Mouse (Mus musculus): ENCODE measurements around the gene Ppp4r2.
"Not testable (repeated sequence)": the region's sequence is repeated elsewhere in the genome, so short reads cannot be mapped to it uniquely, and the experiment has no call there.

Ppp4r2 gene

GRCm38 (mm10) chr6:100831188-100831587 lies 2.2 kb upstream of the Ppp4r2 start:
- DNase-seq (ENCODE audit: low read depth, low spot score): no peak

DNA sequence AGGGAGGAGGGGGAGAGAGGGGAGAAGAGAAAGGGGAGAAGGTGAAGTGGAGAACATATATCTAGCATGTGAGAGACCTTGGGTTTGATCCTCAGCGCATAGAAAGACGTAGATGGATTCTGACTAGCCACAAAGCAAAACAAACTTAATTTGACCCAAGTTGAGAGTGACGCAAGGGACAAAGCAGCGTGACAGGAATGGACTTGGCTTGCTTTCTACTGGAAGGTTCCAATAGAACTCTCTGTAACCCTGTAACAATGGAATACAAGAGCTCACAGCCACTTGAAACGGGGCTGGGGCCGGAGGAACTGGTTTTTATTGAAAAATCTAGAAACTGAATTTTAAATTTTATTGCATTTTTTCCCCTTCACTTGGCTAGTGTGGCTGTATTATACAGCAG lies 1.7 kb upstream of the Ppp4r2 start:
- peak; percentile 32 for DNase-seq (ENCODE audit: low read depth, low spot score)

GRCm38 (mm10) chr6:100833811-100834481 lies 524 bp downstream of the Ppp4r2 start:
- no peak for DNase-seq (ENCODE audit: low read depth, low spot score)

GRCm38 (mm10) chr6:100834489-100835160 lies 1.2 kb downstream of the Ppp4r2 start:
- no peak for DNase-seq (ENCODE audit: low read depth, low spot score)

GRCm38 (mm10) chr6:100845058-100845457 lies 11.6 kb downstream of the Ppp4r2 start:
- DNase-seq (ENCODE audit: low read depth, low spot score): no peak

GRCm38 (mm10) chr6:100847264-100847663 lies 13.8 kb downstream of the Ppp4r2 start:
- DNase-seq (ENCODE audit: low read depth, low spot score): no peak

GRCm38 (mm10) chr6:100848682-100849375 lies 15.4 kb downstream of the Ppp4r2 start:
- peak; percentile 39 for DNase-seq (ENCODE audit: low read depth, low spot score)

GRCm38 (mm10) chr6:100850671-100851081 lies 17.3 kb downstream of the Ppp4r2 start:
- no peak for DNase-seq (ENCODE audit: low read depth, low spot score)

- DNase-seq (ENCODE audit: low read depth, low spot score): no peak
Measured at GRCm38 (mm10) chr6:100851083-100851482, 17.7 kb downstream of the Ppp4r2 start.

GRCm38 (mm10) chr6:100865321-100865720 lies 31.9 kb downstream of the Ppp4r2 start:
- no peak for DNase-seq (ENCODE audit: low read depth, low spot score)

DNA sequence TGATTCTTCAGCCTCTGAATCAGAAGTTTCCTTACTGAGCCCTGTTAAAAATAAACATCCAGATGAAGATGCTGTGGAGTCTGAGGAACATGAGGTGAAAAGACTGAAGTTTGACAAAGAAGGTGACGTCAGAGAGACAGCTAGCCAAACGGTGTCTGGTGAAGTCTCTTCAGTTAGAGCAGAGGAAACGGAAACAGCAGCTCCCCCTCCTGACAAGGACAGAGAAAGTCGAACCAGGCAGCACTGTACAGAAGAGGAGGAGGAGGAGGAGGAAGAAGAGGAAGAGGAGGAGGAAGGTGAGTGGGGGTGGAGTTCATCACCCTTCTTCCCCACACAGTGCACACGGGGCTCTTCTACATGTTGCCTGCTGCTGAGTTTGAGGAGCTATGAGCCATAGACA lies 32.4 kb downstream of the Ppp4r2 start:
- not testable (repeated sequence) for DNase-seq (ENCODE audit: low read depth, low spot score)

- not testable (repeated sequence) for DNase-seq (ENCODE audit: low read depth, low spot score)
Measured at GRCm38 (mm10) chr6:100866246-100866645, 32.8 kb downstream of the Ppp4r2 start.

DNA sequence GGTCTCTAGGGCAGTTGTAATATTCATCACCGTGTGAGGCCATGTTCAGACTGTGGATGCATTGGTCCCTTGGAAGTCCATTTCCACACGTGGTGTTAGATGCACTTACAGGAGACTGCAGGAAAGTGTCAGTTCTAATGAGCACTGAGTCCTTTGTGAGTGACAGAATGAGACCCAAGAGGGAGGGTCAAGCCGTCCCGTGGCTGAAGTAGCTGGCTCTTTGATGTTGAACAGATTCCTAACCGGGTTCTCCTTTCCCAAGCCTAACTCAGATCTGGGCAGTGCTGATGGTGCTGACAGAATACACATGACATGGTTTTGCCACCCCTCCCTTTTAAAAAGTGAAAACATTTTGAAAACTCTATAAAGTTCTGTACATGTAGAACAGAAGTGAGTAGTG lies 35.4 kb downstream of the Ppp4r2 start:
- no peak for DNase-seq (ENCODE audit: low read depth, low spot score)

DNA sequence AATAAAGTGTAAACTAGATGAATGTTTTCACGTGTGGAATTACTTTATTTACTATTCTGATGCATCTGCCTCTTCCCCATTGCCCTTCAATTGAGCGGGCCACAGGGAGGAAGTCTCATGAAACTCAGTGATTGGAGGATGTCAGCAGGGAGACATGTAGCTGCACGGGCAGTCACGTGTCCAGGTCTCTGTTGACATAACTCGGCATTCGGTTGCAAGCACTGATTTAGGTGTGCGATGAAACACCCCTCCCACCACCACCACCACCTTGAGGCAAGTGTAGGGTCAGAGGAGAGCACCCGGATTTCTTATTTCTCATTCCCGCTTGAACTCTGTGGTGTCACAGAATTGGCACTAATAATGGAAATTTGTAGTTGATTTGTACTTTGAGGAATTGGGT lies 36.5 kb downstream of the Ppp4r2 start:
- DNase-seq (ENCODE audit: low read depth, low spot score): no peak

GRCm38 (mm10) chr6:100873191-100873590 lies 39.8 kb downstream of the Ppp4r2 start:
- no peak for DNase-seq (ENCODE audit: low read depth, low spot score)

DNA sequence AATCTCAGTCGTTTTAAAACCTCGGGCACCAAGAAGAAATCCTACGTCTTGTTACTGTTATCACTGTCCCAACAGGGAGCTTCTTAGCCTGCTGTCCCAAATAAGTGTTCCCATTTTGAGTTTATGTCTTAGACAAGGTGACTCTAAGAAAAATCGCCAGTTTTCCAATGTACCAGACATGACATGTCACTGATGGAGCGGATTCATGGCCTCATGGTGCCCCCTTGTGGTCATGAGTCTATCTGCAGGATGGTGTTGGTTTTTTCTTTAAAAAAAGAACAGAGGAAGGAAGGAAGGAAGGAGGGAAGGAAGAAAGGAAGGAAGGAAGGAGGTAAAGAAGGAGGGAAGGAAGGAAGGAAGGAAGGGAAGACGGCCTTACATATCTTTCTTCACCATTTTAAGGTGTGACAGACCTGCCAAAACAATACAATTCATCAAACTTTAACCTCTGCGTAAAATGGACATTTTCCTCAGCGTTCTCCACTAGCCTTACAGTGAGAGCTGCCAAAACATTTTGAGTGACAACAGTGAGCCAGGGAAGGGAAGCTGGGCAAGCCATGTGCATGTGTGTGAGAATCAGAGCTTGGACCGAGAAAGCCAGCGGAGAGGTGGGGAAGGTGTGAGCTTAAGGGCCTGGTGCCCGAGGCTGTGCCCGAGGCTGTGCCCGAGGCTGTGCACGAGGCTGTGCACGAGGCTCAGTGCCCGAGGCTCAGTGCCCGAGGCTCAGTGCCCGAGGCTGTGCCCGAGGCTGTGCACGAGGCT lies 42.6 kb downstream of the Ppp4r2 start:
- peak; percentile 48 for DNase-seq (ENCODE audit: low read depth, low spot score)

GRCm38 (mm10) chr6:100876624-100877017 lies 43.2 kb downstream of the Ppp4r2 start:
- no peak for DNase-seq (ENCODE audit: low read depth, low spot score)

DNA sequence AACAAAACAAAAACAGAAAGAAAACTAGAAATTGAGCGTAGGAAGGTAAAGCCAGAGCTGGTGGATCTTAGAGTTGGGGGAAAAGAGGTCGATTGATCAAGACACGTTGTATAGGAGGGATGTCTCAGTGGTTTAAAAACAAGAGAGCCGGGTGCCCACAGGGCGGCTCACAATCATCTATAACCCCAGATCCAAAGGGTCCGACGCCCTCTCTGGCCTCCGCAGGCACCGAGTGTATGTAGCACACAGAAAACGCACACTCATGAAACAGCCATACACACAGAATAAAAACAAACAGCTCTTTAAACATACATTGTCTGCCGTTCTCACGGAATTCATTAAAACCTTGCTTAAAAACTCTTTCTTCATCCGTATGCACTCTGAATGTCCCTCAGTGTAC lies 45.1 kb downstream of the Ppp4r2 start:
- no peak for DNase-seq (ENCODE audit: low read depth, low spot score)

- DNase-seq (ENCODE audit: low read depth, low spot score): no peak
Measured at GRCm38 (mm10) chr6:100879607-100880006, 46.2 kb downstream of the Ppp4r2 start.

GRCm38 (mm10) chr6:100881657-100882056 lies 48.2 kb downstream of the Ppp4r2 start:
- no peak for DNase-seq (ENCODE audit: low read depth, low spot score)

DNA sequence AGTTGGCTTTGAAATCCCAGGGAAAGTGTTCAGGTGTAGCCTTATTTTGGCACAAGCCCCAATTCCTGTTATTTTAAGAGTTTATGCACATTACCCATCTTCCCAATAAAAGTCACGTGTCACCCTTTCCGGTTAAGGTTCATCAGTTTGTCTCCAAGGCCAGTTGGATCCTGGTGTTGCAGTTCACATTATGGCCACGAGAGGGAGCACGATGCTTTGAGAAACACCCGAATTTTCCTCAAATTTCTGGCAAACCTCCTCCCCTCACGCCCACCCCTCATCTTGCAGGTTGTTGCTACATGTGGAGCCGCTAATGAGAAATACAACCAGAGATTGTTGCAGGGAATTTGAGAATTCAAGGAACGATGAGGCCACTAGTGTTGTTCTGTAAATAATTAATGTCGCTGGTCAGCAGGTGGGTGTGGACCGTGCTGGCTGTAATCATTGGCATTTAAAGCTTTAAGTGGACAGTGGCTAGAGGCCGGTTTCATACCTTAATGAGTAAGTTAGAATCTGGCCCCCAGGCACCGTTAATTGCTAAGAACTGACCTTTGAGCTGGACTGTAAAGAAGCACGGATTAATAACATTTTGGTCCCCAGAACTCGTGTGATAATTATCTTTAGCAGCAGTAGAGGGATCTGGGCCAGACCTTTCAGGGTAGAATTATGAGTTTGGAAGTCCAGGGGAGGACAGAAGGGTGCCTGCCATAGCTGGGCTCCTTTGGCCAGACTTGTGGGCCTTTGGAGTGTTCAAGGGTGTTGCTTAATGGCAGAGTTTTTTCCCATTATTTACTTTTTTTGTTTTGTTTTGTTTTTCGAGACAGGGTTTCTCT lies 49.2 kb downstream of the Ppp4r2 start:
- peak; percentile 37 for DNase-seq (ENCODE audit: low read depth, low spot score)

Measured in skeletal muscle tissue, adult 2 months (tissue).